Mouse (Mus musculus) macrophage (primary cell): Measurements from ENCODE around the gene Elp4. TPM values are rescaled to one million over a fixed set of nuclear protein-coding genes. Genes with fewer than 3 reads are reported as not detected.

ENCODE experiments used
- H3K27ac ChIP-seq: fragments of 350-480 bp; formaldehyde crosslinking; 2 replicates; pipeline ENCODE4 v1.9.0; 2021
- H3K36me3 ChIP-seq: fragments of 350-480 bp; formaldehyde crosslinking; 2 replicates; pipeline ENCODE4 v1.9.0; 2021; ENCODE audit errors: inconsistent target
- H3K4me3 ChIP-seq: fragments of 350-480 bp; formaldehyde crosslinking; 2 replicates; pipeline ENCODE4 v1.9.0; 2021; ENCODE audit errors: inconsistent target
- H3K79me2 ChIP-seq: fragments of 350-480 bp; formaldehyde crosslinking; 2 replicates; pipeline ENCODE4 v1.9.0; 2021; ENCODE audit errors: inconsistent target
- WGBS: methylation state at CpG from one replicate; pipeline ENCODE4 v1.1.7; 2026; ENCODE audit warnings: inconsistent platforms; ENCODE audit not compliant: missing documents; 5-methylcytosine and 5-hydroxymethylcytosine counted together
- polyA plus RNA-seq: library from polyadenylated mRNA; stranded (reverse); fragments of 250-400 nt; gene quantifications from 3 replicates; pipeline ENCODE4 v1.2.4, GENCODE M21; 2018; ENCODE audit warnings: inconsistent platforms

Gene Elp4
- polyA plus RNA-seq, 1 experiment from 2014 or later: 3.1 TPM

GRCm38 (mm10) chr2:105677434-105678105, 226.8 kb downstream of the Elp4 start:
- no peak overlapping the region for H3K4me3 ChIP-seq
- H3K27ac ChIP-seq: no peak overlapping the region
- 9% methylated on average over 11 of the region's 11 CpGs for WGBS
- no peaks in the 10 kb centered on the region for H3K36me3 ChIP-seq
- no peaks in the 10 kb centered on the region for H3K79me2 ChIP-seq

GRCm38 (mm10) chr2:105676909-105677433, 227.4 kb downstream of the Elp4 start:
- Histone ChIP-seq H3K27ac (no peak overlapping the region), H3K36me3 (no peaks in the 10 kb centered on the region), H3K4me3 (no peak overlapping the region), H3K79me2 (no peaks in the 10 kb centered on the region)
- WGBS: 4% methylated on average over 10 of the region's 11 CpGs

- Histone ChIP-seq H3K79me2 (no peaks in the 10 kb centered on the region), H3K4me3 (no peak overlapping the region), H3K36me3 (no peaks in the 10 kb centered on the region), H3K27ac (no peak overlapping the region)
- 3% methylated on average over 62 of the region's 77 CpGs for WGBS
Measured at GRCm38 (mm10) chr2:105676080-105676908, 228.1 kb downstream of the Elp4 start.

GRCm38 (mm10) chr2:105675730-105676079, 228.7 kb downstream of the Elp4 start:
- no peak overlapping the region for H3K27ac ChIP-seq
- no peak overlapping the region for H3K4me3 ChIP-seq
- H3K36me3 ChIP-seq: no peaks in the 10 kb centered on the region
- H3K79me2 ChIP-seq: no peaks in the 10 kb centered on the region
- WGBS: 4% methylated on average over 7 of the region's 11 CpGs

GRCm38 (mm10) chr2:105674875-105675729, 229.3 kb downstream of the Elp4 start:
- no peak overlapping the region for H3K4me3 ChIP-seq
- H3K36me3 ChIP-seq: no peaks in the 10 kb centered on the region
- WGBS: 5% methylated on average over 48 of the region's 49 CpGs
- no peaks in the 10 kb centered on the region for H3K79me2 ChIP-seq
- no peak overlapping the region for H3K27ac ChIP-seq

- 11% methylated on average over 26 of the region's 36 CpGs for WGBS
- H3K4me3 ChIP-seq: no peak overlapping the region
Measured at GRCm38 (mm10) chr2:105674061-105674874, 230.1 kb downstream of the Elp4 start.

GRCm38 (mm10) chr2:105673631-105674060, 230.7 kb downstream of the Elp4 start:
- H3K79me2 ChIP-seq: no peaks in the 10 kb centered on the region
- WGBS: 15% methylated on average over 10 of the region's 10 CpGs
- H3K36me3 ChIP-seq: no peaks in the 10 kb centered on the region
- H3K4me3 ChIP-seq: no peak overlapping the region
- no peak overlapping the region for H3K27ac ChIP-seq

More at GRCm38 (mm10) chr2:105674061-105674874, 230.1 kb downstream of the Elp4 start:
- no peaks in the 10 kb centered on the region for H3K36me3 ChIP-seq
- H3K27ac ChIP-seq: no peak overlapping the region
- H3K79me2 ChIP-seq: no peaks in the 10 kb centered on the region

GRCm38 (mm10) chr2:105673054-105673453, 231.3 kb downstream of the Elp4 start:
- H3K79me2 ChIP-seq: no peaks in the 10 kb centered on the region
- H3K36me3 ChIP-seq: no peaks in the 10 kb centered on the region
- H3K27ac ChIP-seq: no peak overlapping the region
- no peak overlapping the region for H3K4me3 ChIP-seq
- 3% methylated on average over 6 of the region's 6 CpGs for WGBS

GRCm38 (mm10) chr2:105672596-105672960, 231.8 kb downstream of the Elp4 start:
- no peak overlapping the region for H3K27ac ChIP-seq
- 12% methylated on average over 15 of the region's 16 CpGs for WGBS

GRCm38 (mm10) chr2:105671798-105672595, 232.4 kb downstream of the Elp4 start:
- H3K36me3 ChIP-seq: no peaks in the 10 kb centered on the region
- 7% methylated on average over 25 of the region's 25 CpGs for WGBS
- no peaks in the 10 kb centered on the region for H3K79me2 ChIP-seq
- no peak overlapping the region for H3K27ac ChIP-seq
- H3K4me3 ChIP-seq: no peak overlapping the region

More at GRCm38 (mm10) chr2:105672596-105672960, 231.8 kb downstream of the Elp4 start:
- H3K79me2 ChIP-seq: no peaks in the 10 kb centered on the region
- H3K4me3 ChIP-seq: no peak overlapping the region
- no peaks in the 10 kb centered on the region for H3K36me3 ChIP-seq

- WGBS: 4% methylated on average over 9 of the region's 9 CpGs
- no peaks in the 10 kb centered on the region for H3K79me2 ChIP-seq
Measured at GRCm38 (mm10) chr2:105671116-105671797, 233.1 kb downstream of the Elp4 start.

GRCm38 (mm10) chr2:105670731-105671095, 233.7 kb downstream of the Elp4 start:
- H3K79me2 ChIP-seq: no peaks in the 10 kb centered on the region
- WGBS: 8% methylated on average over 6 of the region's 6 CpGs
- no peaks in the 10 kb centered on the region for H3K36me3 ChIP-seq
- H3K4me3 ChIP-seq: no peak overlapping the region
- no peak overlapping the region for H3K27ac ChIP-seq

More at GRCm38 (mm10) chr2:105671116-105671797, 233.1 kb downstream of the Elp4 start:
- no peak overlapping the region for H3K27ac ChIP-seq
- H3K36me3 ChIP-seq: no peaks in the 10 kb centered on the region
- H3K4me3 ChIP-seq: no peak overlapping the region
